Mouse (Mus musculus) stomach, embryonic 16.5 days (tissue): ENCODE data around the gene Mfsd12. TPM values are rescaled to one million over a fixed set of nuclear protein-coding genes. Genes with fewer than 3 reads are reported as not detected.

Source experiments
- ATAC-seq: fragments of 200-750 bp; cut with Nextera tagmentation; 2 replicates; pipeline ENCODE4 v1.8.0; 2017; ENCODE audit warnings: moderate number of reproducible peaks, moderate TSS enrichment; ENCODE audit not compliant: insufficient read depth, low FRiP score
- H3K27ac ChIP-seq: fragments of 300-500 bp; sonication (generic); 2 replicates; pipeline ENCODE4 v1.5.1; 2014; ENCODE audit warnings: low read length
- H3K27me3 ChIP-seq: fragments of 300-500 bp; sonication (generic); 2 replicates; pipeline ENCODE4 v1.6.1; 2014; ENCODE audit warnings: low read length, control low read depth, mixed read lengths; ENCODE audit not compliant: control insufficient read depth, insufficient read depth
- H3K36me3 ChIP-seq: fragments of 300-500 bp; sonication (generic); 2 replicates; pipeline ENCODE4 v1.6.1; 2014; ENCODE audit warnings: low read length; ENCODE audit not compliant: control insufficient read depth, insufficient read depth
- H3K4me1 ChIP-seq: fragments of 300-500 bp; sonication (generic); 2 replicates; pipeline ENCODE4 v1.6.1; 2014; ENCODE audit warnings: low read length, control low read depth, mixed read lengths; ENCODE audit not compliant: control insufficient read depth, insufficient read depth
- H3K4me2 ChIP-seq: fragments of 300-500 bp; sonication (generic); 2 replicates; pipeline ENCODE4 v1.6.1; 2014; ENCODE audit warnings: low read depth, low read length, mixed read lengths
- H3K4me3 ChIP-seq: fragments of 300-500 bp; sonication (generic); replicated peaks from 2 replicates; pipeline ENCODE4 v1.5.1; 2014; ENCODE audit warnings: mild to moderate bottlenecking, low read length
- H3K9ac ChIP-seq: fragments of 300-500 bp; sonication (generic); 2 replicates; pipeline ENCODE4 v1.6.1; 2014; ENCODE audit warnings: low read length
- H3K9me3 ChIP-seq: fragments of 300-500 bp; sonication (generic); replicated peaks from 2 replicates; pipeline ENCODE4 v1.6.1; 2016; ENCODE audit warnings: low read length, control low read depth; ENCODE audit not compliant: control insufficient read depth
- WGBS: fragments of 180-500 bp; shearing (Covaris S2); extraction: QIAGEN DNeasy Blood & Tissue Kit; methylation state at CpG from one replicate; pipeline ENCODE4 v1.1.7; 2014; 5-methylcytosine and 5-hydroxymethylcytosine counted together
- polyA plus RNA-seq: library from polyadenylated mRNA; unstranded; fragments of >200 nt; fragmentation: Nextera tagmentation; extraction: Ambion mirVana; gene quantifications from 2 replicates; pipeline ENCODE4 v1.2.1, GENCODE M21; 2015

The Mfsd12 gene
- polyA plus RNA-seq, 1 experiment from 2014 or later: 8.6 TPM

- Histone ChIP-seq H3K9ac (peak overlapping the region; percentile 73), H3K27ac (peak overlapping the region; percentile 89), H3K36me3 (peaks cover 29% of the 10 kb centered on the region), H3K27me3 (no peaks in the 10 kb centered on the region), H3K4me1 (peaks cover 37% of the 10 kb centered on the region), H3K4me2 (peak overlapping the region; percentile 63), H3K9me3 (no peaks in the 10 kb centered on the region), H3K4me3 (peak overlapping the region; percentile 96)
- no peak for ATAC-seq
- WGBS: 31% methylated on average over 8 of the region's 8 CpGs
Observed at GRCm38 (mm10) chr10:81319330-81319699, 38.0 kb upstream of the Mfsd12 start.

GRCm38 (mm10) chr10:81319741-81320549 is 37.3 kb upstream of the Mfsd12 start:
- Histone ChIP-seq H3K9me3 (no peaks in the 10 kb centered on the region), H3K27ac (peak overlapping the region; percentile 89), H3K36me3 (peaks cover 32% of the 10 kb centered on the region), H3K4me3 (peak overlapping the region; percentile 96), H3K4me2 (peak overlapping the region; percentile 63), H3K9ac (peak overlapping the region; percentile 73), H3K4me1 (peaks cover 37% of the 10 kb centered on the region), H3K27me3 (no peaks in the 10 kb centered on the region)
- under 1% methylated on average over 38 of the region's 38 CpGs for WGBS
- no peak; the same call in 1 of the 2 replicates for ATAC-seq

DNA sequence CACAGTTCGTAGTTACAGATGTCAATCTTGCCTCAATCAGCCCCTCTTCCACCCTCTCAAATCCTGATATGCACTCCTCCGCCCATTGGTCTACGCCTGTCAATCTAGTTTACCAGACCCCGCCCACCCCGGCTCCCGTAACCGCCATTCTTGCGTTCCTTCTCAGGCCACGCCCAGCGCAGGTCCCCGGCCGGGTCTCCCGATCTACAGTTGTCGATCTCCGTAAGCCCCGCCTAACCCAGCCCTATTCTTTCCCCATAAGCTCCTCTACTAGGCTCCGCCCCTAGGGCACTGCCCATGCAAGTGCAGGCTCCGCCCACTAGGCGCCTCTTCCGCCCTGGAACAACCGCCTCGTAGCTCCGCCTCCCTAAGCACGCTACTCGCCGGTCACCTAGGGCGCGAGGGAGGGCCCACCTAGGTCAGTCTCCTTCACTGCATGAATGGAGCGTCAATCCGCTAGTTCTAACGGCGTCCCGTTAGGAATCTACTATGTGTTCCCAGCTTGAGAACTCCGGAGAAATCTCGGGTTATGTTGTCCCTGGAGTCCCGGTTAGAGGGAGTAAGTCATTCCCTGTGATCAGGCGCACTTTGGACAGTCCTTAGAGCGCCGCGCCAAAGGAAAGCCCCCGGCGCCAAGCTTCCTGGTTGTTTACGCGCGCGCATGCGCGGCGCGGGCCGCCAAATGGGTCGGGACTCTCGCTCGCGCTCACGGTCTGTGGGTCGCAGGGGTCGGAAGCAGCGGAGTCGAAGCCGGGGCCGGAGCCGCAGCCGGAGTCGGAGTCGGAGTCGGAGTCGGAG is 36.5 kb upstream of the Mfsd12 start, which contains the start of gene Cactin:
Gene Cactin (plus strand): TSS at position 554 of the 798 bp plus-strand sequence.
- Histone ChIP-seq H3K36me3 (peaks cover 32% of the 10 kb centered on the region), H3K4me2 (peak within 1 kb of the TSS; percentile 96), H3K9me3 (no peaks in the 10 kb centered on the region), H3K27me3 (no peaks in the 10 kb centered on the region), H3K27ac (peak within 1 kb of the TSS; percentile 89), H3K4me1 (peaks cover 37% of the 10 kb centered on the region), H3K4me3 (peak within 1 kb of the TSS; percentile 96), H3K9ac (peak within 1 kb of the TSS; percentile 93)
- under 1% methylated on average over 68 of the region's 68 CpGs for WGBS
- peak; percentile 94 for ATAC-seq

- Histone ChIP-seq H3K4me2 (peak overlapping the region; percentile 96), H3K4me1 (peaks cover 36% of the 10 kb centered on the region), H3K36me3 (peaks cover 37% of the 10 kb centered on the region), H3K27me3 (no peaks in the 10 kb centered on the region), H3K9ac (peak overlapping the region; percentile 93), H3K4me3 (peak overlapping the region; percentile 96), H3K9me3 (no peaks in the 10 kb centered on the region), H3K27ac (peak overlapping the region; percentile 89)
- ATAC-seq: no peak
- 2% methylated on average over 19 of the region's 20 CpGs for WGBS
Observed at GRCm38 (mm10) chr10:81321436-81321835, 35.9 kb upstream of the Mfsd12 start.

DNA sequence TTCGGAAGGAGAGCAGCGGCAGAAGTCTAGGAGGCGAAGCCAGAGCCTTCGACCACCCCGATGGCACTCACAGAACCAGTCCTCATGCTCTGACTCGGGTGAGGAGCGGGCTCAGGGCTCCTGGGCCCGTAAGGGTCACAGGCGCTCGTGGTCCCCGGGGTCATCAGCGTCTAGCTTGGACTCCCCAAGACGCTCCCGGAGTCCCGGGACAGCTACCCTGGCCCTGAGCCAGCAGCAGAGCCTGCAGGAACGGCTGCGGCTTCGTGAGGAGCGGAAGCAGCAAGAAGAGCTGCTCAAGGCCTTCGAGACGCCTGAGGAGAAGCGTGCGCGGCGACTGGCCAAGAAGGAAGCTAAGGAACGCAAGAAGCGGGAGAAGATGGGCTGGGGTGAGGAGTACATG is 34.8 kb upstream of the Mfsd12 start:
- no peak for ATAC-seq
- Histone ChIP-seq H3K27me3 (no peaks in the 10 kb centered on the region), H3K27ac (no peak overlapping the region), H3K4me1 (peaks cover 26% of the 10 kb centered on the region), H3K9me3 (no peaks in the 10 kb centered on the region), H3K36me3 (peaks cover 42% of the 10 kb centered on the region), H3K4me2 (peak overlapping the region; percentile 96), H3K9ac (no peak overlapping the region), H3K4me3 (no peak overlapping the region)
- WGBS: 90% methylated on average over 27 of the region's 27 CpGs

DNA sequence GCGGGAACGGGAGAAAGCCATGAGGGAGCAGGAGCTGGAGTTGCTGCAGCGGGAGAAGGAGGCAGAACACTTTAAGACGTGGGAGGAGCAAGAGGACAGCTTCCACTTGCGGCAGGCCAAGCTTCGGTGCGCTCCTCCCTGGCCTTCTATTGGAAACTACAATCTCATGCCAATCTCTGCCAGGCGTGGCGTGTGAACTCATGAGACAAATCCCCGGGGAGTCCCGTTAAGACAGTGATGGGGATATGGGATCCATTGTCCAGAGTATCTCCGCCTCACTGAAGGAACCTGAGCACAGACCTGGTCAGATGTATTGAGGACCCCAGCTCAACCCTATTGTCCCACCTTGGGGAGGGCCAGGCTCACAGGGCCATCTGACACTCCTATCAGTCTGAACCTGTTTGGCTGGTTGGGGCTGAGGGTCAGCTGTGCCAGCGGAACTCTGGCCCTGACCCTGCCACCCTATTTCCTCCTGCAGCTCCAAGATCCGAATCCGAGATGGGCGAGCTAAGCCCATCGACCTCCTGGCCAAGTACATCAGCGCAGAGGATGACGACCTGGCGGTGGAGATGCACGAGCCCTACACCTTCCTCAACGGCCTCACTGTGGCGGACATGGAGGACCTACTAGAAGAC is 34.0 kb upstream of the Mfsd12 start:
- peaks cover 42% of the 10 kb centered on the region for H3K36me3 ChIP-seq
- H3K27me3 ChIP-seq: no peaks in the 10 kb centered on the region
- no peaks in the 10 kb centered on the region for H3K9me3 ChIP-seq
- peaks cover 25% of the 10 kb centered on the region for H3K4me1 ChIP-seq
- H3K4me3 ChIP-seq: no peak overlapping the region
- no peak overlapping the region for H3K27ac ChIP-seq
- H3K9ac ChIP-seq: no peak overlapping the region
- no peak for ATAC-seq
- WGBS: 90% methylated on average over 23 of the region's 23 CpGs
- no peak overlapping the region for H3K4me2 ChIP-seq

DNA sequence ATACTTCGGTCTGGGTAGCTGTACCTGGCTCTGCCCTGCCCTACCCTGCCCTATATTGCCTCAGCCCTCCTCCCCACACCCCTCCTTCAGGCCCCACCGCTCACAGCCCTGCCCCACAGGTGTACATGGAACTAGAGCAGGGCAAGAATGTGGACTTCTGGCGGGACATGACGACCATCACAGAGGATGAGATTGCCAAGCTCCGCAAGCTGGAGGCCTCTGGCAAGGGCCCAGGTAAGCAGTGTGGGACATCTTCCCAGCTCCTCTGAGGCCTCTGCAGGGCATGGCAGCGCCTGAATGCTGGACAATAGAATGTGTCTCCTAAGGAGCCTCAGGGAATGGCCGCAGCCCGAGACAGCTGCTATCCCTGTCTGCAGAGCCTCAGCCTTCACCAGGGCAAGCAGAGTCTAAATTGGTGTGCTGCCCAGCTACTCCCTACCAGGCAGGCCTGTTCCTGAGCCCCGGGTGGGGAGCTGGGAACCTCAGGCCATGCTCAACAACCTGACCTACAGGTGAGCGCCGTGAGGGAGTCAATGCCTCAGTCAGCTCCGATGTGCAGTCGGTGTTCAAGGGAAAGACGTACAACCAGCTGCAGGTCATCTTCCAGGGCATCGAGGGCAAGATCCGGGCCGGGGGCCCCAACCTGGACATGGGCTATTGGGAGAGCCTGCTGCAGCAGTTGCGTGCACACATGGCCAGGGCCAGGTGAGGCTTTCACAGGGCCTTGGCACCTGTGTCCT is 33.3 kb upstream of the Mfsd12 start:
- H3K9ac ChIP-seq: no peak overlapping the region
- H3K4me1 ChIP-seq: peaks cover 26% of the 10 kb centered on the region
- no peak overlapping the region for H3K4me2 ChIP-seq
- ATAC-seq: no peak
- H3K27ac ChIP-seq: no peak overlapping the region
- no peaks in the 10 kb centered on the region for H3K27me3 ChIP-seq
- no peaks in the 10 kb centered on the region for H3K9me3 ChIP-seq
- peaks cover 42% of the 10 kb centered on the region for H3K36me3 ChIP-seq
- H3K4me3 ChIP-seq: no peak overlapping the region
- WGBS: 93% methylated on average over 18 of the region's 18 CpGs

DNA sequence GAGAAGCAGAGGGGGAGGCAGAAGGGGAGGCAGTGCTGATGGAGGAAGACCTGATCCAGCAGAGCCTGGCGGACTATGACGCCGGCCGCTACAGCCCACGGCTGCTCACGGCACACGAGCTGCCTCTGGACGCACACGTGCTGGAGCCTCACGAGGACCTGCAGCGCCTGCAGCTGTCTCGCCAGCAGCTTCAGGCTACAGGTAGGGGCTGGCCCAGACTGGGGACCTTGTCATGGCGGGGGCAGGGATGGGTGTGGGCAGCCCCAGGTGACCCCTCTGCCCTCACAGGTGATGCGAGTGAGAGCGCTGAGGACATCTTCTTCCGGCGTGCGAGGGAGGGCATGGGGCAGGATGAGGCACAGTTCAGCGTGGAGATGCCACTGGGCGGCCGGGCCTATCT is 32.1 kb upstream of the Mfsd12 start:
- no peak for ATAC-seq
- Histone ChIP-seq H3K9me3 (no peaks in the 10 kb centered on the region), H3K9ac (no peak overlapping the region), H3K4me3 (no peak overlapping the region), H3K4me2 (no peak overlapping the region), H3K27ac (no peak overlapping the region), H3K4me1 (peaks cover 26% of the 10 kb centered on the region), H3K27me3 (no peaks in the 10 kb centered on the region), H3K36me3 (peaks cover 42% of the 10 kb centered on the region)
- 92% methylated on average over 21 of the region's 21 CpGs for WGBS
